Comparison of ENCODE assay signal across 9 mouse cellular contexts in the genomic region with DNA sequence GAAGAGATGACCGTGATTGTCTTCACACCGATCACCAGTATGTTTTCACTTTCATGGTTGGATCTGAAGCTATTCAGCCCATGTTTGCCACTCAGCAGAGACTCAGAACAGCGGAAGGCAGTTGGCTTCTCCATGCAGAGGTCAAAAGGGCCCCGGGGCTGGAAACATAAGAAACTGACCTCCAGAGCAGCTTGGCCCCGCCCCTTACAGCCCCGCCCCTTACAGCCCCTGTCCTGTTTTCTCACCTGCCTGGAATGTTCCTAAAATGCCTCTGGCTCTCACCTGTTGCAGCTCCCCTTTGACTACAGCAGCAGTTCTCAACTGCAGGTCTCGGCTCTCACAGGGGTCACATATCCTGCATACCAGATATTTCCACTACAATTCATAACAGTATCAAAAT. TPM values are rescaled to one million over a fixed set of nuclear protein-coding genes. Genes with fewer than 3 reads are reported as not detected.
A peak's percentile ranks its signal among the peaks of the same experiment; 100 is the strongest.
DNase-seq lines count a peak whose midpoint lies in the region; ATAC-seq lines count a peak whose summit lies in the region.
"Had no signal": no experiment of that assay in that cellular context is flagged by ENCODE, and none has a peak within 500 bp of the region (broad histone marks: within the 10 kb centered on the region; RNA-seq: fewer than 3 reads in every experiment).

No protein-coding gene starts in this region.

- peak; percentile 43 for DNase-seq in embryo, embryonic 11 days
- no peak for DNase-seq in embryo, embryonic 10 days (ENCODE audit: low spot score)
- DNase-seq in CD4-positive, CD25-positive, alpha-beta regulatory T cell, adult 2 months (ENCODE audit: low read depth, low spot score): peak; percentile 21
- peak; percentile 41 for DNase-seq in liver
- no peak for DNase-seq in retina, embryonic 14.5 days (ENCODE audit: low spot score)
- DNase-seq in right cerebral cortex, postnatal 4 days: no peak
- no peak for DNase-seq in embryo, embryonic 9.5 days (ENCODE audit: extremely low spot score)
- DNase-seq: cerebellum, adult 18-20 months had no signal

- peak; percentile 44 for ATAC-seq in inflammation-experienced regulatory T-cells, adult 6 months

RNA-seq across cellular contexts. Expression of a gene that starts 29.5 kb away (rescaled TPM):
- polyA plus RNA-seq in inflammation-experienced regulatory T-cells, adult 6 months (2017; shearing (Covaris generic)): 10 to 100 TPM; 33.7 to 66.6 (median 43.3) TPM

Comparison
In these comparisons a context has a peak if more than half of its experiments do, and no peak if none do; other contexts are left out.
1. DNase-seq: peak in embryo, embryonic 11 days (single experiment), CD4-positive, CD25-positive, alpha-beta regulatory T cell, adult 2 months (single experiment) and liver (single experiment); none in embryo, embryonic 10 days (single experiment), retina, embryonic 14.5 days (single experiment), right cerebral cortex, postnatal 4 days (single experiment) and embryo, embryonic 9.5 days (single experiment).